Mouse (Mus musculus) hindbrain, embryonic 11.5 days (tissue): ENCODE results near the gene Abi1. TPM values are rescaled to one million over a fixed set of nuclear protein-coding genes. Genes with fewer than 3 reads are reported as not detected.
"Not testable (repeated sequence)": the region's sequence is repeated elsewhere in the genome, so short reads cannot be mapped to it uniquely, and the experiment has no call there.

Experiments
- ATAC-seq: fragments of 200-750 bp; cut with Nextera tagmentation; 2 replicates; pipeline ENCODE4 v1.8.0; 2017; ENCODE audit warnings: mild to moderate bottlenecking, moderate TSS enrichment, moderate library complexity; ENCODE audit not compliant: low FRiP score
- DNase-seq: peaks from one replicate; pipeline ENCODE4 v3.0.0-alpha.2; 2015; ENCODE audit warnings: low spot score
- H3K27ac ChIP-seq: fragments of 300-500 bp; sonication (generic); 2 replicates; pipeline ENCODE4 v1.5.1; 2014; ENCODE audit warnings: mild to moderate bottlenecking, low read depth, low read length
- H3K27me3 ChIP-seq: fragments of 300-500 bp; sonication (generic); 2 replicates; pipeline ENCODE4 v1.6.1; 2014; ENCODE audit warnings: mild to moderate bottlenecking, low read length, moderate library complexity, mixed read lengths; ENCODE audit not compliant: control insufficient read depth, insufficient read depth
- H3K36me3 ChIP-seq: fragments of 300-500 bp; sonication (generic); 2 replicates; pipeline ENCODE4 v1.6.1; 2014; ENCODE audit warnings: mild to moderate bottlenecking, low read length, moderate library complexity, mixed read lengths; ENCODE audit not compliant: control insufficient read depth, insufficient read depth
- H3K4me1 ChIP-seq: fragments of 300-500 bp; sonication (generic); replicated peaks from 2 replicates; pipeline ENCODE4 v1.6.1; 2014; ENCODE audit warnings: low read length, mixed read lengths; ENCODE audit not compliant: control insufficient read depth, insufficient read depth
- H3K4me2 ChIP-seq: fragments of 300-500 bp; sonication (generic); replicated peaks from 2 replicates; pipeline ENCODE4 v1.6.1; 2014; ENCODE audit warnings: mild to moderate bottlenecking, low read depth, low read length
- H3K4me3 ChIP-seq: fragments of 300-500 bp; sonication (generic); 2 replicates; pipeline ENCODE4 v1.5.1; 2014; ENCODE audit warnings: low read depth, low read length
- H3K9ac ChIP-seq: fragments of 300-500 bp; sonication (generic); 2 replicates; pipeline ENCODE4 v1.6.1; 2014; ENCODE audit warnings: low read depth, low read length
- H3K9me3 ChIP-seq: fragments of 300-500 bp; sonication (generic); 2 replicates; pipeline ENCODE4 v1.6.1; 2016; ENCODE audit warnings: low read length; ENCODE audit not compliant: control insufficient read depth
- WGBS: fragments of 180-500 bp; shearing (Covaris S2); extraction: QIAGEN DNeasy Blood & Tissue Kit; methylation state at CpG from one replicate; pipeline ENCODE4 v1.1.7; 2014; 5-methylcytosine and 5-hydroxymethylcytosine counted together
- polyA plus RNA-seq: library from polyadenylated mRNA; unstranded; fragments of >200 nt; fragmentation: Nextera tagmentation; extraction: Ambion mirVana; gene quantifications from 2 replicates; pipeline ENCODE4 v1.2.1, GENCODE M21; 2014

Gene Abi1
- polyA plus RNA-seq, 1 experiment from 2014 or later: 48.4 TPM

GRCm38 (mm10) chr2:23021721-23022120 lies 18.3 kb downstream of the Abi1 start:
- Histone ChIP-seq H3K36me3 (no peaks in the 10 kb centered on the region), H3K27me3 (no peaks in the 10 kb centered on the region), H3K4me1 (no peaks in the 10 kb centered on the region), H3K4me3 (no peak overlapping the region), H3K9ac (no peak overlapping the region), H3K4me2 (no peak overlapping the region), H3K9me3 (no peaks in the 10 kb centered on the region), H3K27ac (no peak overlapping the region)
- DNase-seq: no peak
- ATAC-seq: no peak
- WGBS: 76% methylated on average over 4 of the region's 4 CpGs

- Histone ChIP-seq H3K27ac (no peak overlapping the region), H3K4me1 (no peaks in the 10 kb centered on the region), H3K9ac (no peak overlapping the region), H3K36me3 (no peaks in the 10 kb centered on the region), H3K27me3 (no peaks in the 10 kb centered on the region), H3K4me3 (no peak overlapping the region), H3K4me2 (no peak overlapping the region), H3K9me3 (no peaks in the 10 kb centered on the region)
- WGBS: 90% methylated on average over 4 of the region's 4 CpGs
- ATAC-seq (no peak), DNase-seq (no peak)
Observed at GRCm38 (mm10) chr2:23021320-23021719, 18.7 kb downstream of the Abi1 start.

GRCm38 (mm10) chr2:23019170-23019569 lies 20.9 kb downstream of the Abi1 start:
- 80% methylated on average over 2 of the region's 2 CpGs for WGBS
- Histone ChIP-seq H3K4me3 (no peak overlapping the region), H3K27me3 (no peaks in the 10 kb centered on the region), H3K9me3 (no peaks in the 10 kb centered on the region), H3K4me2 (no peak overlapping the region), H3K4me1 (no peaks in the 10 kb centered on the region), H3K9ac (no peak overlapping the region), H3K36me3 (no peaks in the 10 kb centered on the region), H3K27ac (no peak overlapping the region)
- no peak for ATAC-seq
- DNase-seq: no peak

- no peaks in the 10 kb centered on the region for H3K9me3 ChIP-seq
- H3K27ac ChIP-seq: no peak overlapping the region
- H3K4me2 ChIP-seq: no peak overlapping the region
- no peak overlapping the region for H3K4me3 ChIP-seq
- ATAC-seq (no peak), DNase-seq (no peak)
- no peaks in the 10 kb centered on the region for H3K27me3 ChIP-seq
- 90% methylated on average over 3 of the region's 3 CpGs for WGBS
- H3K4me1 ChIP-seq: no peaks in the 10 kb centered on the region
- no peak overlapping the region for H3K9ac ChIP-seq
- no peaks in the 10 kb centered on the region for H3K36me3 ChIP-seq
Observed at GRCm38 (mm10) chr2:23016121-23016520, 23.9 kb downstream of the Abi1 start.

- 50% methylated on average over 18 of the region's 18 CpGs for WGBS
- ATAC-seq: no peak
- no peaks in the 10 kb centered on the region for H3K36me3 ChIP-seq
Observed at GRCm38 (mm10) chr2:23015335-23015734, 24.7 kb downstream of the Abi1 start.

GRCm38 (mm10) chr2:23014935-23015334 lies 25.1 kb downstream of the Abi1 start:
- not testable (repeated sequence) for DNase-seq, H3K27ac ChIP-seq, H3K4me3 ChIP-seq, H3K4me1 ChIP-seq, H3K4me2 ChIP-seq, H3K36me3 ChIP-seq, H3K9me3 ChIP-seq, ATAC-seq, H3K9ac ChIP-seq, H3K27me3 ChIP-seq
- 70% methylated on average over 2 of the region's 3 CpGs for WGBS

More at GRCm38 (mm10) chr2:23015335-23015734, 24.7 kb downstream of the Abi1 start:
- no peaks in the 10 kb centered on the region for H3K9me3 ChIP-seq
- no peaks in the 10 kb centered on the region for H3K27me3 ChIP-seq
- no peak for DNase-seq
- H3K9ac ChIP-seq: no peak overlapping the region
- H3K4me1 ChIP-seq: no peaks in the 10 kb centered on the region
- no peak overlapping the region for H3K27ac ChIP-seq
- H3K4me2 ChIP-seq: no peak overlapping the region
- no peak overlapping the region for H3K4me3 ChIP-seq

GRCm38 (mm10) chr2:23008256-23008655 lies 31.8 kb downstream of the Abi1 start:
- DNase-seq (no peak), ATAC-seq (no peak)
- WGBS: 87% methylated on average over 1 of the region's 1 CpGs

GRCm38 (mm10) chr2:23007577-23007976 lies 32.5 kb downstream of the Abi1 start:
- Histone ChIP-seq H3K36me3 (no peaks in the 10 kb centered on the region), H3K9me3 (no peaks in the 10 kb centered on the region), H3K9ac (no peak overlapping the region), H3K4me2 (no peak overlapping the region), H3K27ac (no peak overlapping the region), H3K27me3 (no peaks in the 10 kb centered on the region), H3K4me1 (no peaks in the 10 kb centered on the region), H3K4me3 (no peak overlapping the region)
- ATAC-seq (no peak), DNase-seq (no peak)
- 86% methylated on average over 7 of the region's 7 CpGs for WGBS

More at GRCm38 (mm10) chr2:23008256-23008655, 31.8 kb downstream of the Abi1 start:
- no peak overlapping the region for H3K9ac ChIP-seq
- no peak overlapping the region for H3K4me3 ChIP-seq
- H3K4me1 ChIP-seq: no peaks in the 10 kb centered on the region
- no peak overlapping the region for H3K27ac ChIP-seq
- H3K9me3 ChIP-seq: no peaks in the 10 kb centered on the region
- H3K36me3 ChIP-seq: no peaks in the 10 kb centered on the region
- H3K27me3 ChIP-seq: no peaks in the 10 kb centered on the region
- H3K4me2 ChIP-seq: no peak overlapping the region

GRCm38 (mm10) chr2:23007149-23007548 lies 32.9 kb downstream of the Abi1 start:
- Histone ChIP-seq H3K9ac (no peak overlapping the region), H3K27ac (no peak overlapping the region), H3K4me2 (no peak overlapping the region), H3K4me3 (no peak overlapping the region), H3K36me3 (no peaks in the 10 kb centered on the region), H3K9me3 (no peaks in the 10 kb centered on the region), H3K27me3 (no peaks in the 10 kb centered on the region), H3K4me1 (no peaks in the 10 kb centered on the region)
- ATAC-seq (no peak), DNase-seq (no peak)
- WGBS: 86% methylated on average over 2 of the region's 2 CpGs
